Mouse (Mus musculus): ENCODE measurements around the gene Kcnk13. TPM values are rescaled to one million over a fixed set of nuclear protein-coding genes. Genes with fewer than 3 reads are reported as not detected.

The Kcnk13 gene
- total RNA-seq, 2 experiments from 2014 or later: 0.25 to 0.55 TPM

- DNase-seq: no peak
These were observed 128.7 kb downstream of the Kcnk13 start for GRCm38 (mm10) chr12:100093046-100093445.

GRCm38 (mm10) chr12:100099971-100100706 is 135.8 kb downstream of the Kcnk13 start:
- DNase-seq: peak; percentile 29

- DNase-seq: no peak
These were observed 136.4 kb downstream of the Kcnk13 start for GRCm38 (mm10) chr12:100100707-100101030.

- no peak for DNase-seq
These were observed 137.4 kb downstream of the Kcnk13 start for GRCm38 (mm10) chr12:100101651-100102050.

- DNase-seq: no peak
These were observed 140.2 kb downstream of the Kcnk13 start for GRCm38 (mm10) chr12:100104530-100104929.

GRCm38 (mm10) chr12:100106275-100106895 is 142.1 kb downstream of the Kcnk13 start:
- DNase-seq: peak; percentile 85

GRCm38 (mm10) chr12:100107436-100107835 is 143.1 kb downstream of the Kcnk13 start:
- no peak for DNase-seq

- peak; percentile 85 for DNase-seq
These were observed 145.8 kb downstream of the Kcnk13 start, which contains the start of gene Psmc1 for GRCm38 (mm10) chr12:100109986-100110696. TSS of gene Psmc1 (plus strand) at chr12:100110154.

Small RNA genes lying within 50 kb of the gene (microRNA-seq; reads per million reads assigned to microRNA genes)
- gene Gm23291: 0 reads per million in 2 experiments

Other genes starting within 250 kb of the Kcnk13 start
- gene Efcab11, start 80.1 kb upstream of the Kcnk13 start, total RNA-seq (2021): 1 to 10 TPM; 3.5 to 4.2 TPM
- gene Tdp1, start 80.0 kb upstream of the Kcnk13 start, total RNA-seq (2021): 10 to 100 TPM; 16.7 to 18.1 TPM
- 100 to 1,000 TPM; 143 to 149 TPM for gene Psmc1, start 145.7 kb downstream of the Kcnk13 start, total RNA-seq (2021)
- gene Nrde2, start 195.2 kb downstream of the Kcnk13 start, total RNA-seq (2021): 10 to 100 TPM; 14.4 to 14.8 TPM
- 100 to 1,000 TPM; 366 to 373 TPM for gene Calm1, start 234.9 kb downstream of the Kcnk13 start, total RNA-seq (2021)

Data from heart, postnatal 4 days (tissue).